Mouse (Mus musculus): ENCODE data around the gene Swap70. TPM values are rescaled to one million over a fixed set of nuclear protein-coding genes. Genes with fewer than 3 reads are reported as not detected.
A peak's percentile ranks its signal among the peaks of the same experiment; 100 is the strongest.

The Swap70 gene
- polyA plus RNA-seq, 1 experiment from 2014 or later = 32.5 TPM

- Histone ChIP-seq H3K4me3 (ENCODE audit: low read depth, low read length) (no peak overlapping the region), H3K27me3 (replicated peaks; ENCODE audit: control insufficient read depth, insufficient read depth, low read length) (no peaks in the 10 kb centered on the region), H3K4me1 (replicated peaks; ENCODE audit: control insufficient read depth, insufficient read depth, low read length) (no peaks in the 10 kb centered on the region), H3K4me2 (ENCODE audit: low read length) (no peak overlapping the region), H3K36me3 (ENCODE audit: control insufficient read depth, insufficient read depth, low read length) (peaks cover 24% of the 10 kb centered on the region), H3K9ac (ENCODE audit: low read length) (no peak overlapping the region), H3K27ac (ENCODE audit: low read depth) (no peak overlapping the region), H3K9me3 (ENCODE audit: control insufficient read depth, low read length) (no peaks in the 10 kb centered on the region)
- ATAC-seq (replicated peaks; ENCODE audit: low FRiP score, low TSS enrichment, low read depth) = no peak
- DNase-seq (ENCODE audit: low spot score) = no peak
- 89% methylated on average over 14 of the region's 14 CpGs for WGBS
Observed at GRCm38 (mm10) chr7:110269777-110270176, 48.3 kb downstream of the Swap70 start.

DNA sequence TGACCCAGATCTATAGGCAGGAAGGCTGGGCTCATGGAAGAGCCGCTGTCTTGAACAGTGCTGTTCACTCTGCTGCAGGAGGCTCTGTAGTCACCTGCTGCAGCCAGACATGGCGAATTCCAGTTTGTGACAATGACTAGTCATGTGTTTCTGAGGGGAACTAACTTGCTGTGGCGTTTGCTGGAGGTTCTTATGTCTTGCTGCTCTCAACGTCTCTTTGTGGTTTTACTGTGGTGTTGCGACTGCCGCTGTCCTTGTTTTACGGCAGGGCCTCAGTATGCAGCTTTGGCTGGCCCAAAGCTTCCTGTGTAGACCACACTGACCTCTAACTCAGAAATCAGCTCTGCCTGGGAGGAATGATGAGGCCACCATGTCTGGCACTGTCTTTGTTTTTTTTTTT, 48.9 kb downstream of the Swap70 start:
- no peak overlapping the region for H3K4me2 ChIP-seq (ENCODE audit: low read length)
- H3K4me1 ChIP-seq (replicated peaks; ENCODE audit: control insufficient read depth, insufficient read depth, low read length) = no peaks in the 10 kb centered on the region
- DNase-seq (ENCODE audit: low spot score) (no peak), ATAC-seq (replicated peaks; ENCODE audit: low FRiP score, low TSS enrichment, low read depth) (no peak)
- no peak overlapping the region for H3K9ac ChIP-seq (ENCODE audit: low read length)
- H3K27ac ChIP-seq (ENCODE audit: low read depth) = no peak overlapping the region
- no peaks in the 10 kb centered on the region for H3K27me3 ChIP-seq (replicated peaks; ENCODE audit: control insufficient read depth, insufficient read depth, low read length)
- H3K36me3 ChIP-seq (ENCODE audit: control insufficient read depth, insufficient read depth, low read length) = peaks cover 31% of the 10 kb centered on the region
- no peak overlapping the region for H3K4me3 ChIP-seq (ENCODE audit: low read depth, low read length)
- H3K9me3 ChIP-seq (ENCODE audit: control insufficient read depth, low read length) = no peaks in the 10 kb centered on the region
- WGBS = 86% methylated on average over 7 of the region's 7 CpGs

GRCm38 (mm10) chr7:110271814-110272213, 50.3 kb downstream of the Swap70 start:
- no peak for ATAC-seq (replicated peaks; ENCODE audit: low FRiP score, low TSS enrichment, low read depth)
- DNase-seq (ENCODE audit: low spot score) = no peak

GRCm38 (mm10) chr7:110272434-110272833, 50.9 kb downstream of the Swap70 start:
- Histone ChIP-seq H3K36me3 (ENCODE audit: control insufficient read depth, insufficient read depth, low read length) (peaks cover 46% of the 10 kb centered on the region), H3K9ac (ENCODE audit: low read length) (no peak overlapping the region), H3K9me3 (ENCODE audit: control insufficient read depth, low read length) (no peaks in the 10 kb centered on the region), H3K4me3 (ENCODE audit: low read depth, low read length) (no peak overlapping the region), H3K27ac (ENCODE audit: low read depth) (no peak overlapping the region), H3K4me1 (replicated peaks; ENCODE audit: control insufficient read depth, insufficient read depth, low read length) (no peaks in the 10 kb centered on the region), H3K27me3 (replicated peaks; ENCODE audit: control insufficient read depth, insufficient read depth, low read length) (no peaks in the 10 kb centered on the region), H3K4me2 (ENCODE audit: low read length) (no peak overlapping the region)
- WGBS = 81% methylated on average over 4 of the region's 4 CpGs
- DNase-seq (ENCODE audit: low spot score) = no peak
- ATAC-seq (replicated peaks; ENCODE audit: low FRiP score, low TSS enrichment, low read depth) = no peak

More at GRCm38 (mm10) chr7:110271814-110272213, 50.3 kb downstream of the Swap70 start:
- Histone ChIP-seq H3K4me1 (replicated peaks; ENCODE audit: control insufficient read depth, insufficient read depth, low read length) (no peaks in the 10 kb centered on the region), H3K9me3 (ENCODE audit: control insufficient read depth, low read length) (no peaks in the 10 kb centered on the region), H3K27me3 (replicated peaks; ENCODE audit: control insufficient read depth, insufficient read depth, low read length) (no peaks in the 10 kb centered on the region), H3K4me3 (ENCODE audit: low read depth, low read length) (no peak overlapping the region), H3K27ac (ENCODE audit: low read depth) (no peak overlapping the region), H3K36me3 (ENCODE audit: control insufficient read depth, insufficient read depth, low read length) (peaks cover 43% of the 10 kb centered on the region), H3K4me2 (ENCODE audit: low read length) (no peak overlapping the region), H3K9ac (ENCODE audit: low read length) (no peak overlapping the region)
- WGBS = 76% methylated on average over 9 of the region's 9 CpGs

DNA sequence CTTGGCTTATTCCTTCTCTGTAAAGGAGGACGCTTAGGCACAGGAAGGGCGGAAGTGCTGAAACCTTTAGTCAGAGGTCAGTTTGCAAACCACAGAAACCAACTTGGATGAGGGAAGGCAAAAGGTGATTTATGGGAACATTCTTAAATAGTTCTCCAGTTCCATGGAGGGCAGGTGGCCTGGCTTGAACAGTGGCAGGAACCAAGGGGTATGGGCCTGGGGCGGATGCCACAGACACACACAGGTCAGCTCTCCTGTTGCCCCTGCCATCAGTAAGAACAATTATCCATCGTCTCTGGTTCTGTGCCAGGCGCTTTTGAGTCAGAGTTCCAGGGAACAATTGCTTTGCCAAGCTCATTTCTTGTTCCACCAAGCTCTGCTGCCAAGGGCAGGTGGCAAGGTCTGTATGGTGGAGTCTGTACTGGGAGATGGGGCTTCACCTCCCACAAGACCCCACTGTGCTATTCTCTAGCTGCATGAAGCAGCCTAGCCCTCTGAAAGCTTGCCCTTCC, 56.3 kb downstream of the Swap70 start:
- no peak overlapping the region for H3K27ac ChIP-seq (ENCODE audit: low read depth)

DNA sequence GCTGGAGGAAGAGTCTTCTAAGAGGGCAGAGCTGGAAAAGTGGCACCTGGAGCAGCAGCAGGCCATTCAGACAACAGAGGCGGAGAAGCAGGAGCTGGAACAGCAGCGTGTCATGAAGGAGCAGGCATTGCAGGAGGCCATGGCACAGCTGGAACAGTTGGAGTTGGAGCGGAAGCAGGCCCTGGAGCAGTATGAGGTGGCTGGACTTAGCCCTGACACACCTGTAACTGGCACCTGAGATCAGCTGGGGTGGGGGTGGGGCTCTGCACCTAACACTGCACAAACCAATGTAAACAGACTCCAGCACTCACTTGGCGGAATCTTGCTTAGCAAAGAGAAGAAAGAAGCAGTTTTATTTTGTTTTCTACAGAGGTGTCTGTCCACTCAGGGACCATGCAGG, 57.7 kb downstream of the Swap70 start:
- H3K36me3 ChIP-seq (ENCODE audit: control insufficient read depth, insufficient read depth, low read length) = peaks cover 70% of the 10 kb centered on the region
- H3K27me3 ChIP-seq (replicated peaks; ENCODE audit: control insufficient read depth, insufficient read depth, low read length) = no peaks in the 10 kb centered on the region
- no peaks in the 10 kb centered on the region for H3K9me3 ChIP-seq (ENCODE audit: control insufficient read depth, low read length)
- no peak overlapping the region for H3K4me3 ChIP-seq (ENCODE audit: low read depth, low read length)
- no peak overlapping the region for H3K4me2 ChIP-seq (ENCODE audit: low read length)
- H3K4me1 ChIP-seq (replicated peaks; ENCODE audit: control insufficient read depth, insufficient read depth, low read length) = no peaks in the 10 kb centered on the region
- DNase-seq (ENCODE audit: low spot score) = no peak
- 72% methylated on average over 4 of the region's 4 CpGs for WGBS
- peak; percentile 74; the same call in 1 of the 2 replicates for ATAC-seq (replicated peaks; ENCODE audit: low FRiP score, low TSS enrichment, low read depth)
- no peak overlapping the region for H3K9ac ChIP-seq (ENCODE audit: low read length)
- no peak overlapping the region for H3K27ac ChIP-seq (ENCODE audit: low read depth)

More for the DNA sequence above, 56.3 kb downstream of the Swap70 start:
- Histone ChIP-seq H3K4me3 (ENCODE audit: low read depth, low read length) (no peak overlapping the region), H3K4me2 (ENCODE audit: low read length) (no peak overlapping the region), H3K36me3 (ENCODE audit: control insufficient read depth, insufficient read depth, low read length) (peaks cover 75% of the 10 kb centered on the region), H3K9ac (ENCODE audit: low read length) (no peak overlapping the region), H3K4me1 (replicated peaks; ENCODE audit: control insufficient read depth, insufficient read depth, low read length) (no peaks in the 10 kb centered on the region), H3K9me3 (ENCODE audit: control insufficient read depth, low read length) (no peaks in the 10 kb centered on the region), H3K27me3 (replicated peaks; ENCODE audit: control insufficient read depth, insufficient read depth, low read length) (no peaks in the 10 kb centered on the region)
- ATAC-seq (replicated peaks; ENCODE audit: low FRiP score, low TSS enrichment, low read depth) = no peak
- WGBS = 88% methylated on average over 5 of the region's 5 CpGs
- no peak for DNase-seq (ENCODE audit: low spot score)

DNA sequence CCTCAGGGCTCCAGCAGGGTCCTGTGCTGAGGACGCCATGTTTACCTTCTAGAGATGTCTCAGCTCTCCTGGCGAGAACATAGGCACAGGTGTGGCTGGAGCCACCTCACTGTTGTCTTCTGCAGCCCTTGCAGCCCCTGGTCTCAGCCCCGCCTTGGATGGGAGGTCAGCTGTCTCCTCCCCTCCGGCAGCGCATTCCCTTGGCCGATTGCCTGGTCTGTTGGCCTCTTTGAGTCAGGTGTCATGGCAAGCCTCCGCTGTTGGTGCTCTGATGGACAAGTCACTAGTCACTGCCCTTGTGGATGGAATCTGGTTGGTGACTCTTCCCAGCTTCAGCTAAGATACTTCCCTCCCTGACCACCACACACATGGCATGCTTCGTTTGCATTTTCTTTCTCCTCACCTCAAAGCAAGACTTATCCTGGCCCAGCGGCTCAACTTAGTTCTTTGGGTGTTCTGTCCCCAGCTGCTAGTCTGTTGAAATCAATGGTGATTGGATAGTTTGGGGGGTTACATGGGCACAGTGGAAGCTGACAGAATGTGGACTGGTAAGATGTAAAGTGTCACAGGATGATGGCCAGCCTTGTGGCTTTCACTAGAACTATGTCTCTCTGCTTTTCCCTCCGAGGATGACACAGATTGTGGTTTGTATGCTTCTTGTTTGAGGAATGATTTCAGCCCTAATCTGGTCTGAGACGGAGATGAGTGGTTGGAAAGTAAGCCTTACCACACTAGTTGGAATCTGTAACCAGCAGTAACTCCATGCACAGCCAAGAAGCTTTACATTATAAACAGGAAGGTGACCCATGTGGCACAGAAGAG, 60.1 kb downstream of the Swap70 start:
- Histone ChIP-seq H3K4me3 (ENCODE audit: low read depth, low read length) (no peak overlapping the region), H3K4me2 (ENCODE audit: low read length) (no peak overlapping the region), H3K27me3 (replicated peaks; ENCODE audit: control insufficient read depth, insufficient read depth, low read length) (no peaks in the 10 kb centered on the region), H3K36me3 (ENCODE audit: control insufficient read depth, insufficient read depth, low read length) (peaks cover 48% of the 10 kb centered on the region), H3K9me3 (ENCODE audit: control insufficient read depth, low read length) (no peaks in the 10 kb centered on the region), H3K27ac (ENCODE audit: low read depth) (no peak overlapping the region), H3K9ac (ENCODE audit: low read length) (no peak overlapping the region), H3K4me1 (replicated peaks; ENCODE audit: control insufficient read depth, insufficient read depth, low read length) (no peaks in the 10 kb centered on the region)
- 94% methylated on average over 11 of the region's 11 CpGs for WGBS
- no peak for DNase-seq (ENCODE audit: low spot score)
- no peak for ATAC-seq (replicated peaks; ENCODE audit: low FRiP score, low TSS enrichment, low read depth)

- no peak for ATAC-seq (replicated peaks; ENCODE audit: low FRiP score, low TSS enrichment, low read depth)
- Histone ChIP-seq H3K36me3 (ENCODE audit: control insufficient read depth, insufficient read depth, low read length) (peaks cover 44% of the 10 kb centered on the region), H3K4me3 (ENCODE audit: low read depth, low read length) (no peak overlapping the region), H3K9ac (ENCODE audit: low read length) (no peak overlapping the region), H3K27me3 (replicated peaks; ENCODE audit: control insufficient read depth, insufficient read depth, low read length) (no peaks in the 10 kb centered on the region), H3K9me3 (ENCODE audit: control insufficient read depth, low read length) (no peaks in the 10 kb centered on the region), H3K4me2 (ENCODE audit: low read length) (no peak overlapping the region), H3K27ac (ENCODE audit: low read depth) (no peak overlapping the region), H3K4me1 (replicated peaks; ENCODE audit: control insufficient read depth, insufficient read depth, low read length) (peaks cover 7% of the 10 kb centered on the region; the same call in 1 of the 2 replicates)
- DNase-seq (ENCODE audit: low spot score) = no peak
- WGBS = 81% methylated on average over 11 of the region's 11 CpGs
Observed at GRCm38 (mm10) chr7:110282797-110283196, 61.3 kb downstream of the Swap70 start.
